Mouse (Mus musculus): ENCODE results near the gene Bicra.

DNA sequence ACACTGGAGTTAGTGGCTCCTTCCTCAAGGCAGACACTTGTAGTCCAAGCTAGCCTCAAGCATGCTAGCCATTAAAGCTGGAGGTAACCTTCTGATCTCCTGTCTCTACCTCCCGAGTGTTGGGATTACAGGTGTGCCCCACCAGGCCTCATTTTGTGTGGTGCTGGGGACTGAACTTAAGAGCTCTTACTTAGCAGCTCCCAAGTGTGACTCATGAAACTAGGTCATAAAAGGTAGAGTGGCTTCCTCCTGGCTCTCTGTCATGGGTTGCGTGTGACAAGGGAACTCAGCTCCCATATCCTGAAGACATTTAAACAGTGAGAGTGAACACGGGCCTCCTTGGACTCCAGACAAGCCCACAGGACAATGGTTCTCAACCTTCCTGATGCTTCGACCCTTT is 53.9 kb downstream of the Bicra start:
- TF ChIP-seq CTCF (IDR thresholded peaks at IDR 0.05) (no peak), EP300 (IDR thresholded peaks at IDR 0.05) (no peak)
